Mouse (Mus musculus) intestine, postnatal 0 days (tissue): ENCODE measurements around the gene Dnm3. TPM values are rescaled to one million over a fixed set of nuclear protein-coding genes. Genes with fewer than 3 reads are reported as not detected.

Experiments used
- ATAC-seq: fragments of 200-750 bp; cut with Nextera tagmentation; 2 replicates; pipeline ENCODE4 v1.8.0; 2017; ENCODE audit warnings: mild to moderate bottlenecking, moderate TSS enrichment, moderate library complexity
- H3K27ac ChIP-seq: fragments of 300-500 bp; sonication (generic); 2 replicates; pipeline ENCODE4 v1.5.1; 2014; ENCODE audit warnings: mild to moderate bottlenecking, low read depth, low read length, moderate library complexity
- H3K27me3 ChIP-seq: fragments of 300-500 bp; sonication (generic); replicated peaks from 2 replicates; pipeline ENCODE4 v1.6.1; 2014; ENCODE audit warnings: low read length, mixed read lengths; ENCODE audit not compliant: control insufficient read depth, insufficient read depth
- H3K36me3 ChIP-seq: fragments of 300-500 bp; sonication (generic); 2 replicates; pipeline ENCODE4 v1.6.1; 2014; ENCODE audit warnings: mild to moderate bottlenecking, moderate library complexity; ENCODE audit not compliant: control insufficient read depth, insufficient read depth
- H3K4me1 ChIP-seq: fragments of 300-500 bp; sonication (generic); replicated peaks from 2 replicates; pipeline ENCODE4 v1.6.1; 2014; ENCODE audit warnings: antibody characterized with exemption, low read length, mixed read lengths; ENCODE audit not compliant: control insufficient read depth, insufficient read depth
- H3K4me2 ChIP-seq: fragments of 300-500 bp; sonication (generic); replicated peaks from 2 replicates; pipeline ENCODE4 v1.6.1; 2014; ENCODE audit warnings: low read depth, mild to moderate bottlenecking, moderate library complexity
- H3K4me3 ChIP-seq: fragments of 300-500 bp; sonication (generic); 2 replicates; pipeline ENCODE4 v1.5.1; 2014; ENCODE audit warnings: low read depth, low read length
- H3K9ac ChIP-seq: fragments of 300-500 bp; sonication (generic); 2 replicates; pipeline ENCODE4 v1.6.1; 2014; ENCODE audit warnings: mild to moderate bottlenecking, low read depth, low read length
- H3K9me3 ChIP-seq: fragments of 300-500 bp; sonication (generic); 2 replicates; pipeline ENCODE4 v1.6.1; 2016; ENCODE audit warnings: mixed run types; ENCODE audit not compliant: control insufficient read depth
- CTCF ChIP-seq: sonication (generic); IDR thresholded peaks from 2 replicates; pipeline ENCODE4 v1.5.1; 2016; ENCODE audit warnings: low read depth, mild to moderate bottlenecking, control low read depth, antibody characterized with exemption, moderate library complexity
- WGBS: fragments of 180-500 bp; shearing (Covaris S2); extraction: QIAGEN DNeasy Blood & Tissue Kit; methylation state at CpG from one replicate; pipeline ENCODE4 v1.1.7; 2014; 5-methylcytosine and 5-hydroxymethylcytosine counted together
- polyA plus RNA-seq: library from polyadenylated mRNA; unstranded; fragments of >200 nt; fragmentation: Nextera tagmentation; extraction: Ambion mirVana; gene quantifications from 2 replicates; pipeline ENCODE4 v1.2.1, GENCODE M21; 2015

Gene Dnm3
- polyA plus RNA-seq, 1 experiment from 2014 or later = 5.6 TPM

DNA sequence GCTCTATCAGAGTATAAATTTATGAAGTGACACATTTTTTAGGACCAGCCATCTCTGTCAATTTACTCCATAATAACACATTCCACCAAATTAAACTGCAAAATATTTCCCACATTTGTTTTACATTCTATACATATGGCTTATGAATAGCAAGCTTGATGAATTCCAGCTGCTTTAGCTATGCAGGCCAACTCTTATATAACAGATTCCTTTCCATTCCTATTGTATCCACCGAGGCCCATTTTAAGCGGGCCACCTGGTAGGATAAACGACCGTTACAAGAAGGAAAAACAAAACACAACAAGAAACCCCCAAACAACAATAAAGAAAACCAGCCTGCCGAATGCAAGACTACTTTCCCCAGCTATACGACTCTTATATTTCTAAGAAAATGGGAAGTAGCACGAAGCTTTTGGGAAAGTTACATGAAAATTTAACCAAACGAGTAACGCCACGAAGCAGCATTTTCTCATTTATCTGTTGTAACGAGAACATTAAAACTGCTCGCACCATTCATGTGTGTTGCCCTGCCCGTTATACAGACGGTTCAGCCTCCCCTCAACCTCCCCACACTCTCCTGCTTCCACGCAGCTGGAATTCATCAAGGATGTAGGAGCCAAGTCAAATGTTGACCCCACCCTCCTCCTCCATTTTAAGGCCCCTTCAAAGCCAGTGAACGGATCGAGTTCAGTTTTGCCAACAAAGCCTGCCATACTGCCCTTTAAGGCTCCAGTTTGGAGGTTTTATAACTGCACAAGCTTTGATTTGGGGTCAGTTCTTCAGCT, 403.0 kb downstream of the Dnm3 start:
- Histone ChIP-seq H3K4me2 (no peak overlapping the region), H3K27ac (no peak overlapping the region), H3K4me3 (no peak overlapping the region), H3K27me3 (no peaks in the 10 kb centered on the region), H3K9ac (no peak overlapping the region), H3K4me1 (no peaks in the 10 kb centered on the region), H3K36me3 (no peaks in the 10 kb centered on the region), H3K9me3 (no peaks in the 10 kb centered on the region)
- no peak for ATAC-seq
- WGBS = 71% methylated on average over 17 of the region's 17 CpGs
- no peak for TF ChIP-seq CTCF

DNA sequence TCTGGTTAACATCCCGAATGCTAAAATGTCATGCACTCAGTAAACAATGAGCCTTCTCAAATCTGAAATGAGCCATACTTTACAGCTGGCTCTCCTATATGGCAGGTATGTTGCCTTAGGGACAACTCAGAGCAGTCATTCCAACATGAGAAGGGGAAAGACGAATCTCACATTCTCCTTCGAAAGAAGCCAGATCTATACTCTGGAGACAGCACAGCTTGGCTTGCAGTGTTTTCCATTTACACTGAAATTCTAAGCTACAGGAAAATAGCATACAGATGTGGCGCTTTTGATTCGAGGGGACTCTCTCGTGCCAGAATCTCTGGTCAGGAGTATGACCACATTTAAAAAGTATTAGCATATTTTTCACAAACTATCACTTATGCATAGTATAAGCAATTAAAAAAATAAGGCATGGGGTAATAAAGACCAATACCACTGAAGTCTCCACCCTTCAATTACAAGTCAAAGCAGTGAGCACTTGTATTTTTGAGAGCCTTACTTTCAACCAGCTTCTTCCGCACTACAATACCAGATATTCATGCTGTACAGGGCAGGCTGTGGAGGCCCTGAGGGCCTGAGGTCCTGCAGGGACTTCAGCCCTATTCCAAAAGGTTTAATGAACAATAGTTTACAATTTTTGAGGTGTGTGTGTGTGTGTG, 404.8 kb downstream of the Dnm3 start:
- WGBS = 66% methylated on average over 7 of the region's 7 CpGs
- H3K27ac ChIP-seq = no peak overlapping the region
- no peak overlapping the region for H3K9ac ChIP-seq
- no peak overlapping the region for H3K4me2 ChIP-seq
- no peak overlapping the region for H3K4me3 ChIP-seq
- no peak for TF ChIP-seq CTCF
- no peak for ATAC-seq
- no peaks in the 10 kb centered on the region for H3K27me3 ChIP-seq
- no peaks in the 10 kb centered on the region for H3K9me3 ChIP-seq
- no peaks in the 10 kb centered on the region for H3K36me3 ChIP-seq
- H3K4me1 ChIP-seq = no peaks in the 10 kb centered on the region

DNA sequence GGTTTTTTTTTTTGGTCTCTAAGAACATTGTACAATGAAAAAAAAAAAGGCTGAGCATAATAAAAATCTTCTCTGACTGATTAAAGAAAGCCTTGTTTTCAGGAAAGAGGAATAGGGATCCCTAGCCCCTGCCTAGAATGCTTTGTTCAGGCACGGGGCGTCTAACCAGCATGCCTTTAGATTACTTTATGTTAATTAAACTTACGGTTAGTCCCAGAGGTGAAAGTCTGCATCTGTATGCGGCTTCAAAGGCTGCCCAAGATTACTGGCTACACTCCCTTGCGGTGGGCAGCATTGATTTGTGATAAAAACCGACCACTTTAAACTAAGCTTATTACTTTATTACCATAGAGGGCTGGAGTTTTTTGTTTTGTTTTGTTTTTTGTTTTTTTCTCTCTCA, 424.2 kb downstream of the Dnm3 start:
- no peaks in the 10 kb centered on the region for H3K27me3 ChIP-seq

GRCm38 (mm10) chr1:162053186-162053585, 424.6 kb downstream of the Dnm3 start:
- Histone ChIP-seq H3K27me3 (no peaks in the 10 kb centered on the region), H3K9ac (no peak overlapping the region), H3K4me2 (no peak overlapping the region), H3K9me3 (no peaks in the 10 kb centered on the region), H3K4me3 (no peak overlapping the region), H3K27ac (no peak overlapping the region), H3K4me1 (no peaks in the 10 kb centered on the region), H3K36me3 (no peaks in the 10 kb centered on the region)
- no peak for ATAC-seq
- 68% methylated on average over 7 of the region's 7 CpGs for WGBS
- no peak for TF ChIP-seq CTCF

More for the DNA sequence above, 424.2 kb downstream of the Dnm3 start:
- no peak for TF ChIP-seq CTCF
- Histone ChIP-seq H3K36me3 (no peaks in the 10 kb centered on the region), H3K4me3 (no peak overlapping the region), H3K9ac (no peak overlapping the region), H3K4me1 (no peaks in the 10 kb centered on the region), H3K27ac (no peak overlapping the region), H3K9me3 (no peaks in the 10 kb centered on the region), H3K4me2 (no peak overlapping the region)
- WGBS = 31% methylated on average over 6 of the region's 6 CpGs
- no peak for ATAC-seq

DNA sequence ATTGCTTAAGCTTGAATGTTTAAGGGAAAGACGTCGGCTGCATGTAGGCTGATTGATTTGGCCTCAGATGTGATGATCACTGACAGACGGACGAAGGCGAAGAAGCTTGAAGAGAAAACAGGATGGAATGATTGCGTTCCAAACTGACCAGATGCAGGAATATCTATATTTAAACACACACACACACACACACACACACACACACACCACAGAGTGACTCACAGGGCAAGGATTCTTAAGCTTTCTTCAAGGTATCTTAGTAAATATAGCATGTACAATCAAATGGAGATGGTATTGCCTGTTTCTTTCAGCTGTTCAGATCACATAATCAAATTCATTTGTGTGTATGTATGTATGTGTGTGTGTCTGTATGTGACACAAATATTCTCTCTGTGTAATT, 425.1 kb downstream of the Dnm3 start:
- Histone ChIP-seq H3K9me3 (no peaks in the 10 kb centered on the region), H3K27ac (no peak overlapping the region), H3K27me3 (no peaks in the 10 kb centered on the region), H3K36me3 (no peaks in the 10 kb centered on the region), H3K4me1 (no peaks in the 10 kb centered on the region), H3K4me3 (no peak overlapping the region), H3K4me2 (no peak overlapping the region), H3K9ac (no peak overlapping the region)
- WGBS = 92% methylated on average over 6 of the region's 6 CpGs
- no peak for ATAC-seq
- TF ChIP-seq CTCF = no peak

GRCm38 (mm10) chr1:162052138-162052537, 425.7 kb downstream of the Dnm3 start:
- WGBS = 83% methylated on average over 7 of the region's 7 CpGs
- Histone ChIP-seq H3K9me3 (no peaks in the 10 kb centered on the region), H3K9ac (no peak overlapping the region), H3K4me3 (no peak overlapping the region), H3K4me2 (no peak overlapping the region), H3K27me3 (no peaks in the 10 kb centered on the region), H3K36me3 (no peaks in the 10 kb centered on the region), H3K27ac (no peak overlapping the region), H3K4me1 (no peaks in the 10 kb centered on the region)
- no peak for TF ChIP-seq CTCF
- no peak for ATAC-seq
